Mouse (Mus musculus) ovary, postnatal 10 days (tissue): ENCODE data around the gene Twf2.

Source experiments
- DNase-seq: peaks from one replicate; pipeline ENCODE4 v3.0.0; 2022; ENCODE audit warnings: low spot score

The Twf2 gene

DNA sequence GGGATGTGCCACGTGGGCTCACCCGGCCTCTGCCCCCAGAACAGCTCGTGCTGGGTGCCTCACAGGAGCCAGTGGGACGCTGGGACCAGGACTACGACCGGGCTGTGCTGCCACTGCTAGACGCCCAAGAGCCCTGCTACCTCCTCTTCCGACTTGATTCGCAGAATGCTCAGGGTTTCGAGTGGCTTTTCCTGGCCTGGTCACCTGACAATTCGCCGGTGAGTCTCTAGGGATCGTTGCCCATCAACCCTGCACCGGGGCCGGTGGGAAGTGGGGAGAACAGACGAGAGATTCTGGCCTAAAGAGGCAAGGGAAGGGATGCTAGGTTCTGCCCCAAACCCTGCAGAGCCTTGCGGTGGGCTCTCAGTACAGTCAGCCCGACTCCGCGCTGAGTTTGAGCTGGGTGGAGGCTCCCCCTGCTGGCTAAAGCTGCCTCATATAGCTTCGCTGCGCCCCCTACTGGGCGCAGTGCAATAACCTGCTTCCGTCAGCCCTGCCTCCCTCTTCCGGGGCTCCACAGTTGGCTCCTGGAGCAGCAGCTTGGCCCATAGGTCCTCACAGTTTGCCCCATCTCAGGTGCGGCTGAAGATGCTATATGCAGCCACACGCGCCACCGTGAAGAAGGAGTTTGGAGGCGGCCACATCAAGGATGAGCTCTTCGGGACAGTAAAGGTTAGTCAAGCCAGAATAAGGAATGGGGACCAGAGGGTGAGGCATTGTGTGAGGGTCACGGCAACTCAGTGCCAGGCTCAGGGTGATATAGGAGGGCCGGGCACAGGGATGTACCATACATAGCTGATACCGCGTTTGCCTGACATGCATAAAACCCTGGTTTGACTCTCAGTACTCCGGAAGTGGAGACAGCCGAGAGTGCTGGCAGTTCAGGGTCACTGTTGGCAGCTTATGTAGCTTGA lies 9.0 kb downstream of the Twf2 start:
- peak; percentile 63 for DNase-seq

DNA sequence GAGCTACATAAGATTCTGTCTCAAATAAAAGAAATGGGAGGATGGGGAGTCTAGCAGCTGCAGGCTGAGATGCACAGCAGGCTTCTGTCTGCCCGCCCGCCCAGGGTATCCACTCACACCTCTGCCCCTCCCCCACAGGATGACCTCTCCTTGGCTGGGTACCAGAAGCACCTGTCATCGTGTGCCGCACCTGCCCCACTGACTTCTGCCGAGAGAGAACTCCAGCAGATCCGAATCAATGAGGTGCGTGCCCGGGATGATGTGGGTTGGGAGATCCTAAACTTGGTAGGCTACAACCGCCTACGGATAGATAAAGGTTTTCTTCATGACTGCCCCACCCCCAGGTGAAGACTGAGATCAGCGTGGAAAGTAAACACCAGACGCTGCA lies 9.7 kb downstream of the Twf2 start:
- DNase-seq = no peak

DNA sequence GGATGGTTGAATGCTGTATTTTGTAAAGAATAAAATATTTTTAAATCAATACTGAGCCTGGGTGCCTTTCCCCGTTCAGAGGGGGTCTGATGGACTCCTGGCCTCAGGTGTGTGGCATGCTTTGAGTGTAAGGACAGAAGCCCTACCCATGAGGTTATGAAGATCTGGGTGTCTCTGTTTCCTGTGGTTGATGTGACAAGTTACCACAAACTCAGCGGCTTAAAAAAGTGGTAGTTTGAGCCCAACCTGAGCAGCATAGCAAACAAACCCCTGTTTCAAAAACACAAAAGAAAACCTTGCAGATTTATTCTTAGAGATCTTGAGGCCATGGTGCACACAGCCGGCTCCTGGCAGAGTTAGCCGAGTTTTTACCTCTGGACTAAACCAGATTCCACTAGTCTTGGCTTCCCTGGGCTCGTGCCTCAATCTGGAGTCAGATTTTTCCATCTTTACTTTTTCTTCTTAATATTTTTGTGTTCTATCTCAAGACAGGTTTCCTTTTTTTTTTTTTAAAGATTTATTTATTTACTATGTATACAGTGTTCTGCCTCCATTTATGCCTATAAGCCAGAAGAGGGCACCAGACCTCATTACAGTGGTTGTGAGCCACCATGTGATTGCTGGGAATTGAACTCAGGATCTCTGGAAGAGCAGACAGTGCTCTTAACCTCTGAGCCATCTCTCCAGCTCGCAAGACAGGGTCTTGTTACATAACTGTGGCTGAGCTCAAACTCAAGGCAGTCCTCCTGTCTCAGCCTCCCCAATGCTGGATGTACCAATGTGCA lies 12.6 kb downstream of the Twf2 start:
- DNase-seq = no peak

GRCm38 (mm10) chr9:106216971-106217370 lies 14.1 kb downstream of the Twf2 start:
- no peak for DNase-seq

- no peak for DNase-seq
These were observed 18.1 kb downstream of the Twf2 start for GRCm38 (mm10) chr9:106220894-106221523.

DNA sequence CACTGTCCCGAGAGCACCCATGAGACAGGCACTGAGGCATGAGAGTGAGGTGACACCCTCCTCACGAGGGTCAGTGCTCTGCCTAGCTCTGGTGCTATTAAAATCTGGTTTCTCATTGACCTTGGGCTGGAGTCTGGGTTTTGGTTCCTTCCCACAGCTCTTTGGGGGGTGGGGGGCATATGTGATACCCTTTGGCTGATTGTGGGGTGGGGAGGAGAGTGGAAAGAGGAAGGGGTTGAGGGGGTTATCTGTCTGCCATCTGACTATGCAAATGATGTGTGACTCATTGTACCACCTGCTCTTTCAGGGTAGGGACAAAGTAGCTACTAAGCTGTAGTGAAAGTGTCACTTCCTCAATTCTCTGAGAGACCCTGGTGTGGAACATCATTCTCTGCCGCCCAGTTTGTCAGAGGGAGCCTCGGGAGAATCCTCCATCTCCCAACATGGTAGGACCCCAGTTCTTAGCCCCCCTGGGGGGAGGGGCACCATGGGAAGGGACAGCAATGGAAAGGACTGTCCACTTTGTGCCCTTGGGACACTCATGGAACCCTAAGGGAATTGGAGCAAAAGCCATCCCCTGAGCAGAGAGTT lies 19.4 kb downstream of the Twf2 start, which contains the start of gene Tlr9:
Gene Tlr9 (plus strand): TSS at position 338 of the 591 bp plus-strand sequence.
- DNase-seq = no peak

DNA sequence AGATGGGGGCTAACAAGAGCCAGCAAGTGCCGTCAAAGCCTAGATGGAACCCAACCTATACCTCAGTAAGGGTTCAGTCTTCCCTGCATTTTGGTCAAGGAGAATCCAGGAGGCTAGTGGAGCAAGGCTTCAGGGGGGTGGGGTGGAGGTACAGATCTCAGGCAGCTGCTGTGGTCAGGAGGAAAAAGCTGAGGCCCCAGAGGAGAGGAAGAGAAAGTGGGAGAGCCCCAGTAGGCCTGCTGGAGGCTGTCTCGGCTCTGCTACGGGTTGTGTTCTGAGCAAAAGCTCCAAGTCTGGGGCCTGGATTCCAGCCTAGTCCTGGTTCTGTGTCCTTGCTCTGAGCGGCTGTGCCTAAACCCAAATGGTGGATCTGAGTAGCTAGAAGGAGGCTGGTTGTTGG lies 20.1 kb downstream of the Twf2 start:
- no peak for DNase-seq

DNA sequence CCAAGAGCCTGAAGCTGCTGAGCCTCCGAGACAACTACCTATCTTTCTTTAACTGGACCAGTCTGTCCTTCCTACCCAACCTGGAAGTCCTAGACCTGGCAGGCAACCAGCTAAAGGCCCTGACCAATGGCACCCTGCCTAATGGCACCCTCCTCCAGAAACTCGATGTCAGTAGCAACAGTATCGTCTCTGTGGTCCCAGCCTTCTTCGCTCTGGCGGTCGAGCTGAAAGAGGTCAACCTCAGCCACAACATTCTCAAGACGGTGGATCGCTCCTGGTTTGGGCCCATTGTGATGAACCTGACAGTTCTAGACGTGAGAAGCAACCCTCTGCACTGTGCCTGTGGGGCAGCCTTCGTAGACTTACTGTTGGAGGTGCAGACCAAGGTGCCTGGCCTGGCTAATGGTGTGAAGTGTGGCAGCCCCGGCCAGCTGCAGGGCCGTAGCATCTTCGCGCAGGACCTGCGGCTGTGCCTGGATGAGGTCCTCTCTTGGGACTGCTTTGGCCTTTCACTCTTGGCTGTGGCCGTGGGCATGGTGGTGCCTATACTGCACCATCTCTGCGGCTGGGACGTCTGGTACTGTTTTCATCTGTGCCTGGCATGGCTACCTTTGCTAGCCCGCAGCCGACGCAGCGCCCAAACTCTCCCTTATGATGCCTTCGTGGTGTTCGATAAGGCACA lies 22.7 kb downstream of the Twf2 start:
- DNase-seq = no peak

- no peak for DNase-seq
These were observed 23.3 kb downstream of the Twf2 start for GRCm38 (mm10) chr9:106226151-106226682.

- no peak for DNase-seq
These were observed 25.0 kb downstream of the Twf2 start for GRCm38 (mm10) chr9:106227790-106228429.

DNA sequence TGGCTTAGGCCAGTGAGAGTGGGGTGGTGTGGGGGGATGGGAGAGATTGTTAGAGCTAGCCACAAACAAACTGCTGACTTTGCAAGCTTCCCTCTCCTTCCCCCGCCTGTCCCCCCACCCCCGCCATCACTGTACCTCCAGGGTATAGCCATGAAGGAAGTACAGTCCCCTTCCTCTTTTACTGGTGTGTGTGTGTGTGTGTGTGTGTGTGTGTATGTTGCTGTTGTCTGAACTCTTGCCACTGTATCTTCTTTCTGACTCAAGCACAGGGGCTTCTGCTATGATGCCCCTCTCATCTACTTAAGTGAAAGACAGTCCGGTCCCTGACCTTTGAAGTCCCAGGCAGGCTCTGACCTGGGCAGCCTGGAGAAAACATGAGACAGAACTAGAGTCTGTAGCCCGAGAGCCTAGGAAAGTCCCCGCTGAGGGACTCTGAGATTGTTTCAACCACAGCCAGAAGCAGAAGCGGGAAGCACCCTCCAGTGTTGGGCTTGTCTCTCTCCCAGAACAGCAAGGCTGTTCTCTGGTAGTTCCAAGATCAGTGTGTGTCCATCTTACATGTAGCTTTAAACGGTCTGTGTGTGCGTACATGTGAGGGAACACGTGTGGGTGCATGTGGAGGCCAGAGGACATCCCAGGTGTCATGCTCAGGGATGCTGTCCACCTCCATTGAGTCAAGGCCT lies 27.3 kb downstream of the Twf2 start:
- DNase-seq = no peak

GRCm38 (mm10) chr9:106230734-106231106 lies 27.8 kb downstream of the Twf2 start:
- DNase-seq = no peak

DNA sequence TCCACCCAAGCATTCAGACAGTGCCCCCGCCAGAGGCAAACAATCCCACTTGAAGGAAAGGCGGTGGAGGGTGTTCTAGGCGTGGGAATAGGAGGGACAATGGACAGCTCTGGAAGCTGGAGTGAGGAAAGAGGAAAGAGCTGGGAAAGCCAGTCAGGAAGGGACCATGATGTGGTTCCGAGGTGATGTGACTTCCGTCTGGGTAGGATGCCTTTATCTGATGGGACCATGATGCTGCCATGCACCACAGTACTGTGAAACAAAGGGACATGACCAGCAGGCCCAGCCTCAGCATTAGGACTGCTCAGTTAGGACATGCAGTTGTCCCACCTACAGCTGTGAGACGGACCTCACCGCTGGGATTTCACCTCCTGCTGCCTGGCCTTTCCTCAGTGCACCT lies 28.3 kb downstream of the Twf2 start:
- DNase-seq = no peak

DNA sequence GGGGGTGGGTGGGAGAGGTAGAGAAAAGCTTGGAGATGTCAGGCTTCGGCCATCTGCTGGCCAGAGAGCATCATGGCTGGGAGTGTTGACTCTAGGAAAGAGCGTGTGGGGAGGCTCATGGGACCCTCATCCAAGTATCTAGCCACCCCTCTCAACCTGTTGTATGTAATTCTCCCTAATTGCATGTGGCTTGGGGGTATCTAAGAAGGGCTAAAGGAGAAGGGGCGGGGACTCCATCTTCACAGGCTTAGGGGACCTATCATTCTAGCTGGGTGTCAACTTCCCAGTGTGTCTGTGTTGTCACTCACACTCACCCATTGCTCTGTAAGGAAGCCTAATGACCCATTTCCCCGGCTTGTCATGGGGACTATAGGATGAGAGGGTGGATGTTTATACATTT lies 28.9 kb downstream of the Twf2 start:
- no peak for DNase-seq

- DNase-seq = no peak
These were observed 30.0 kb downstream of the Twf2 start for GRCm38 (mm10) chr9:106232956-106233355.

GRCm38 (mm10) chr9:106233953-106234352 lies 31.0 kb downstream of the Twf2 start:
- no peak for DNase-seq

DNA sequence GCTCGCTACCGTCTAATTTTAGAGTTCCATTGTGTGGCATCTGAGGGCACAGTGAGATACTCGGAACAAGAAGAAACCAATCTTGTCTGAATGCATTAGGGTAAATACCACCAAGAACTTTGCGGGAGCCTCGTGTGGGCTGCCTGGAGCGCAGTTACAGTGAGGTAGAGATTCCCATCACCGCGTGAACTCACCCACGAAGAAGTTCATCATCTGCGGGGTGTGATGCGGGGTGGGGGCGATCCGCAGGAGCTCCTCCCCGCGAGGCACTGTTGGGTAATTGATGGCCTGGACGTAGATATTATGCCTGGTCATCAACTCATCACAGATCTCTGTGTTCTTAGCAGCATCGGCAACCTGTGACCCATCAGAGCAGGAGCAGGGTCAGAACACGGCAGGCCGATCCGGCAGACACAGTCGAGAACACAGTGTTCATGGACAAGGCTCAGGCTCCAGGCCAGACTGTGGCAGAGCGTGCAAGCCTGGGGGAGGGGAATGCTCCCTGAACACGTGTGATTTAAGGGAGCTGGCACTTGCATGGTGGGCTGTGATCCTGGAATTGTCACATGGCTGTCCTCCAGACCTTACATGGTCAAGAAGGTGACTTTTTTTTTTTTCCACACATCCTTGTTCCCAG lies 32.4 kb downstream of the Twf2 start:
- DNase-seq = no peak

- no peak for DNase-seq
These were observed 33.4 kb downstream of the Twf2 start for GRCm38 (mm10) chr9:106236156-106236817.

DNA sequence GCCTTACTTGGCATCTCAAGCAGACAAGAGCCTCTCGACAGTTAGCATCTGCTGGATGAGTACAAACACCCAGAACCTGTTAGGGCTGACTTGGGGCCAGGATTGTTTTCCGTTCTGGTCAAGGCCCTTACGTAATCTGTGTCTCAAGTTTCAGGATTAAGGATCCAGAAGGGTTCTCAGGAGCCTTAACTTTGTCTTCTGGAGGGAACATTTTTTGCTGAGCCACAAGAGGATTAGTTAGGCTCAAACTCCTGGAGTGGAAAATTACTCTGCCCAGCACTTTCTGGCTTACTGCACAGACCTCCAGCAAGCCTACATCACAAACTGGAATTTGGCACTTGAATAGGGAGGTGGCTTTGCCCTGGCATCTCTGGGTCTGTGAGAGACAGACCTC lies 33.9 kb downstream of the Twf2 start:
- no peak for DNase-seq
